Mouse (Mus musculus): ENCODE data around the gene Cacna1a.

Cacna1a gene

GRCm38 (mm10) chr8:84689091-84689915 lies 301.1 kb downstream of the Cacna1a start:
- peak; percentile 91 for DNase-seq (ENCODE audit: low read depth)

All from c-Kit-positive CD71-positive TER-119-negative erythroid progenitor cells, embryonic 14.5 days (primary cell).